Mouse (Mus musculus) liver, postnatal 0 days (tissue): ENCODE results near the gene Agbl1. TPM values are rescaled to one million over a fixed set of nuclear protein-coding genes. Genes with fewer than 3 reads are reported as not detected.

ENCODE experiments used
- ATAC-seq: fragments of 200-750 bp; cut with Nextera tagmentation; 2 replicates; pipeline ENCODE4 v1.8.0; 2017; ENCODE audit warnings: mild to moderate bottlenecking, moderate library complexity
- DNase-seq: peaks from one replicate; pipeline ENCODE4 v3.0.0-alpha.2; 2016
- H3K27ac ChIP-seq: fragments of 300-500 bp; sonication (generic); 2 replicates; pipeline ENCODE4 v1.5.1; 2014; ENCODE audit warnings: antibody characterized with exemption, moderate library complexity, mild to moderate bottlenecking, low read depth
- H3K27me3 ChIP-seq: fragments of 300-500 bp; sonication (generic); 2 replicates; pipeline ENCODE4 v1.6.1; 2014; ENCODE audit warnings: low read length, control low read depth, mixed read lengths; ENCODE audit not compliant: insufficient read depth
- H3K36me3 ChIP-seq: fragments of 300-500 bp; sonication (generic); replicated peaks from 2 replicates; pipeline ENCODE4 v1.6.1; 2014; ENCODE audit warnings: mild to moderate bottlenecking, control low read depth, low read length, moderate library complexity, mixed read lengths; ENCODE audit not compliant: insufficient read depth
- H3K4me1 ChIP-seq: fragments of 300-500 bp; sonication (generic); 2 replicates; pipeline ENCODE4 v1.6.1; 2014; ENCODE audit warnings: antibody characterized with exemption, mild to moderate bottlenecking, control low read depth; ENCODE audit not compliant: insufficient read depth
- H3K4me2 ChIP-seq: fragments of 300-500 bp; sonication (generic); 2 replicates; pipeline ENCODE4 v1.6.1; 2014; ENCODE audit warnings: low read depth, mild to moderate bottlenecking, low read length, moderate library complexity, mixed read lengths
- H3K4me3 ChIP-seq: fragments of 300-500 bp; sonication (generic); 2 replicates; pipeline ENCODE4 v1.5.1; 2014; ENCODE audit warnings: low read depth, low read length
- H3K9ac ChIP-seq: fragments of 300-500 bp; sonication (generic); replicated peaks from 2 replicates; pipeline ENCODE4 v1.6.1; 2014; ENCODE audit warnings: mild to moderate bottlenecking, moderate library complexity
- H3K9me3 ChIP-seq: fragments of 300-500 bp; sonication (generic); 2 replicates; pipeline ENCODE4 v1.6.1; 2016; ENCODE audit warnings: mild to moderate bottlenecking, control low read depth, low read length, mixed read lengths
- CTCF ChIP-seq: sonication (generic); IDR thresholded peaks from 2 replicates; pipeline ENCODE4 v1.5.1; 2016; ENCODE audit warnings: antibody characterized with exemption, low read depth
- EP300 ChIP-seq: IDR thresholded peaks from 2 replicates; pipeline ENCODE4 v1.6.1; 2016; ENCODE audit warnings: antibody characterized with exemption, low read depth, mild to moderate bottlenecking
- WGBS: fragments of 180-500 bp; shearing (Covaris S2); extraction: QIAGEN DNeasy Blood & Tissue Kit; methylation state at CpG from one replicate; pipeline ENCODE4 v1.1.7; 2014; ENCODE audit not compliant: insufficient replicate concordance; 5-methylcytosine and 5-hydroxymethylcytosine counted together
- polyA plus RNA-seq: library from polyadenylated mRNA; unstranded; fragments of >200 nt; fragmentation: Nextera tagmentation; extraction: Ambion mirVana; gene quantifications from 2 replicates; pipeline ENCODE4 v1.2.1, GENCODE M21; 2015

The Agbl1 gene
- polyA plus RNA-seq, 1 experiment from 2014 or later, result 0.04 TPM

GRCm38 (mm10) chr7:76921671-76922070, 692.0 kb downstream of the Agbl1 start:
- DNase-seq (no peak), ATAC-seq (no peak)
- WGBS, result 59% methylated on average over 2 of the region's 2 CpGs
- H3K36me3 ChIP-seq, result no peaks in the 10 kb centered on the region
- H3K4me2 ChIP-seq, result no peak overlapping the region
- H3K4me1 ChIP-seq, result no peaks in the 10 kb centered on the region
- no peaks in the 10 kb centered on the region for H3K27me3 ChIP-seq
- TF ChIP-seq CTCF, result no peak
- H3K9me3 ChIP-seq, result no peaks in the 10 kb centered on the region
- H3K9ac ChIP-seq, result no peak overlapping the region
- no peak overlapping the region for H3K27ac ChIP-seq
- no peak overlapping the region for H3K4me3 ChIP-seq

GRCm38 (mm10) chr7:76935219-76935618, 705.5 kb downstream of the Agbl1 start:
- Histone ChIP-seq H3K27ac (no peak overlapping the region), H3K4me1 (no peaks in the 10 kb centered on the region), H3K4me3 (no peak overlapping the region), H3K9me3 (no peaks in the 10 kb centered on the region), H3K9ac (no peak overlapping the region), H3K36me3 (no peaks in the 10 kb centered on the region), H3K27me3 (no peaks in the 10 kb centered on the region), H3K4me2 (no peak overlapping the region)
- ATAC-seq, result no peak
- no peak for TF ChIP-seq EP300
- no peak for TF ChIP-seq CTCF
- no peak for DNase-seq

GRCm38 (mm10) chr7:76941531-76941930, 711.8 kb downstream of the Agbl1 start:
- Histone ChIP-seq H3K4me1 (no peaks in the 10 kb centered on the region), H3K27ac (no peak overlapping the region), H3K4me3 (no peak overlapping the region), H3K27me3 (no peaks in the 10 kb centered on the region), H3K9me3 (no peaks in the 10 kb centered on the region), H3K9ac (no peak overlapping the region), H3K36me3 (no peaks in the 10 kb centered on the region), H3K4me2 (no peak overlapping the region)
- no peak for DNase-seq
- peak; percentile 66 for TF ChIP-seq CTCF
- no peak for TF ChIP-seq EP300
- no peak for ATAC-seq

GRCm38 (mm10) chr7:76971334-76971733, 741.6 kb downstream of the Agbl1 start:
- H3K4me1 ChIP-seq, result no peaks in the 10 kb centered on the region
- no peak for ATAC-seq
- H3K27me3 ChIP-seq, result no peaks in the 10 kb centered on the region
- H3K4me3 ChIP-seq, result no peak overlapping the region
- 5% methylated on average over 3 of the region's 3 CpGs for WGBS
- TF ChIP-seq CTCF, result peak; percentile 55
- no peak for TF ChIP-seq EP300
- H3K4me2 ChIP-seq, result no peak overlapping the region
- no peak overlapping the region for H3K27ac ChIP-seq
- no peaks in the 10 kb centered on the region for H3K9me3 ChIP-seq
- DNase-seq, result no peak
- no peak overlapping the region for H3K9ac ChIP-seq
- H3K36me3 ChIP-seq, result no peaks in the 10 kb centered on the region

GRCm38 (mm10) chr7:77009571-77009970, 779.9 kb downstream of the Agbl1 start:
- no peaks in the 10 kb centered on the region for H3K27me3 ChIP-seq
- TF ChIP-seq EP300, result no peak
- no peak for TF ChIP-seq CTCF
- ATAC-seq, result no peak
- H3K9ac ChIP-seq, result no peak overlapping the region
- H3K4me1 ChIP-seq, result no peaks in the 10 kb centered on the region
- no peaks in the 10 kb centered on the region for H3K9me3 ChIP-seq
- H3K27ac ChIP-seq, result no peak overlapping the region
- WGBS, result 77% methylated on average over 3 of the region's 3 CpGs
- H3K4me3 ChIP-seq, result no peak overlapping the region
- no peak for DNase-seq
- no peaks in the 10 kb centered on the region for H3K36me3 ChIP-seq
- no peak overlapping the region for H3K4me2 ChIP-seq

- Histone ChIP-seq H3K36me3 (no peaks in the 10 kb centered on the region), H3K27ac (no peak overlapping the region), H3K27me3 (no peaks in the 10 kb centered on the region), H3K4me1 (no peaks in the 10 kb centered on the region), H3K4me3 (no peak overlapping the region), H3K9ac (no peak overlapping the region), H3K9me3 (no peaks in the 10 kb centered on the region), H3K4me2 (no peak overlapping the region)
- TF ChIP-seq EP300 (no peak), CTCF (no peak)
- DNase-seq, result no peak
- no peak for ATAC-seq
These were observed 799.3 kb downstream of the Agbl1 start for GRCm38 (mm10) chr7:77029019-77029418.

GRCm38 (mm10) chr7:77076033-77076432, 846.3 kb downstream of the Agbl1 start:
- no peak overlapping the region for H3K4me2 ChIP-seq
- TF ChIP-seq CTCF, result no peak
- no peak for TF ChIP-seq EP300
- no peak for DNase-seq
- no peaks in the 10 kb centered on the region for H3K4me1 ChIP-seq
- ATAC-seq, result no peak
- no peaks in the 10 kb centered on the region for H3K9me3 ChIP-seq
- H3K36me3 ChIP-seq, result no peaks in the 10 kb centered on the region
- no peak overlapping the region for H3K27ac ChIP-seq
- no peak overlapping the region for H3K4me3 ChIP-seq
- no peak overlapping the region for H3K9ac ChIP-seq
- no peaks in the 10 kb centered on the region for H3K27me3 ChIP-seq
